Mouse (Mus musculus): Measurements from ENCODE around the gene Cpxm1.
"Not testable (repeated sequence)": the region's sequence is repeated elsewhere in the genome, so short reads cannot be mapped to it uniquely, and the experiment has no call there.

The Cpxm1 gene

GRCm38 (mm10) chr2:130401891-130402290 lies 4.5 kb upstream of the Cpxm1 start:
- no peak for DNase-seq (ENCODE audit: low spot score)

GRCm38 (mm10) chr2:130400046-130400445 lies 2.7 kb upstream of the Cpxm1 start:
- DNase-seq (ENCODE audit: low spot score) = no peak

DNA sequence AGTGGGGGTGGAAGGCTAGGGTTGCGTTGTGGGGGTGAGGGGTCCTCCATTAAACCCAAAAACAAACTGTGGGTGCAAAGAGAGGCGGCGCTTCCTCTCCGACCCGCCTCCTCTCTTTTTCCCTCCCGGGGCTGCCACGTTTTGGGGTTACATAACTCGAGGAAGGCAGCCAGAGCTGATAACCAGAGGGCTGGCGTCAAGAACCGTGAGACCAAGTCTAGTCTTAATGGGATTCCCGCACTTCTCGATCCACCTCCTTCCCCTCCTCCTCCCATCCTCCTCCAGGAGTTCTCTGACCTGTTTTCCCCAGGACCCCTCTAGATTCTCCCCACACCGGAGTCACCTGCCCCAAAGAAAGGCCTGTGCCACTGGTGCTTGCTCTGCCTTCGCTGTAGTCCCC lies 717 bp upstream of the Cpxm1 start:
- no peak for DNase-seq (ENCODE audit: low spot score)

- DNase-seq (ENCODE audit: low spot score) = no peak
These were observed 1.7 kb downstream of the Cpxm1 start for GRCm38 (mm10) chr2:130395696-130396095.

- DNase-seq (ENCODE audit: low spot score) = no peak
These were observed 4.5 kb downstream of the Cpxm1 start for GRCm38 (mm10) chr2:130392836-130393235.

DNA sequence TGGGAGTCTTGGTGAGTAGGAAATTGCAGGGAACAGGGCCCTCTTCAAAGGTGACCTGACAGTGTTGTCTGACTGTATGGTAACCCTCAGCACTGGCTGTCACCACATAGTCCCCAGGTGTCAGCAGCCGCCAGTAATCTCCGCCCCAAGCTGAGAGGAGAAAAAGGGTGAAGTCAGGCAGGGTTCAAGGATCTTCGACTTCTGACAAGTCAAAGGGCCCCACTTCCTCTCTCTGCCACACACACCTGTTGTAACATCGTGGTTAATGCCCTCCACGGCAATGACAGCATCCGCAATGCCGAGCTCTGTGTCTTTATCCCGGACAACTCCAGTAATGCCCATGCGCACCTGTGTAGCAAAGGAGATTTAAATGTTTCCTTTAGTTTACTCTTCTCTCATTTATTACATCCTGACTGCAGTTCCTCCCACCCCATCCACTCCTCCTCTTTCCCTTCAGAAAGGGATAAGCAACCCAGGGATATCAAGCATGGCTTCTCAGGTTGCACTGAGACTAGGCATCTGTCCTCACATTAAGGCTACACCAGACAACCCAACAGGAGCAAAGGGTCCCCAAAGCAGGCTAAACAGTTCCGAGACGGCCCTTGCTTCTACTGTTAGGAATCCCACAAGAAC lies 6.3 kb downstream of the Cpxm1 start:
- no peak for DNase-seq (ENCODE audit: low spot score)

DNA sequence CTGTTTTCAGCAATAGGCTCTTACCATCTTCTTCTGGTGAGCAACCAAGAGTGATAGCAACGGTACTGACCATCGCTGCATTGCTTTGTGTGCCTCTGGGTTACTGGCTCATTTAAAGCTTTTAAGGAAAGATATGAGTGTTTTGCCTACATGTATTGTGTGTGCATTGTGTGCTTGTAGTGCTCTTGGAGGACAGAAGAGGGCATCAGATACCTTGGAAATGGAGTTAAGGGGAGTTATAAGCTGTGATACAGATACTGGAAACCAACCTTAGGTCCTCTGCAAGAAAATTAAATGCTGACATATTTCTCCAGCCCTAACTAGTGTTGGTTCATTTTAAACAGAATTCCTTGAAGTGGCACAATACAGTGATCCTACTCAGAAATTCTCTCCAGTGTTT lies 8.6 kb downstream of the Cpxm1 start:
- DNase-seq (ENCODE audit: low spot score) = no peak

GRCm38 (mm10) chr2:130386212-130386611 lies 11.2 kb downstream of the Cpxm1 start:
- no peak for DNase-seq (ENCODE audit: low spot score)

- no peak for DNase-seq (ENCODE audit: low spot score)
These were observed 13.5 kb downstream of the Cpxm1 start for GRCm38 (mm10) chr2:130383895-130384294.

GRCm38 (mm10) chr2:130383205-130383604 lies 14.2 kb downstream of the Cpxm1 start:
- DNase-seq (ENCODE audit: low spot score) = no peak

GRCm38 (mm10) chr2:130374951-130375350 lies 22.4 kb downstream of the Cpxm1 start:
- DNase-seq (ENCODE audit: low spot score) = no peak

DNA sequence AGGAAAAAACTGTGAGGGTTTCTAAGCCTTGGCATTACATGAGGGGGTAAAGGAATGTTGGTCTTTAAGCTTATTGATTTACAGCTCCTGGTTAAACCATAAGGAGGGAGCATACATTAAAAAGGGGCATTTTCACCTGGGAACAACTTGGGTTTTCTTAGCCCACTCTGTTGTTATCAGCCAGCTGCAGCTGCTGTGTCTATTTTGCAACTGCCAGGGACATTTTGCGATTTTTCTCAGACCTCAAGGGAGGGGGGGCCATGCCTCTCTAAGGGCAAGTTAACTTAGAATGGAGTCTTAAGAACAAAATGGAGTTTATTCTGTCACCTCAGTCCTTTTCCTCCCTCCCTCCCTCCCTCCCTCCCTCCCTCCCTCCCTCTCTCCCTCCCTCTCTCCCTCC lies 24.3 kb downstream of the Cpxm1 start:
- not testable (repeated sequence) for DNase-seq (ENCODE audit: low spot score)

DNA sequence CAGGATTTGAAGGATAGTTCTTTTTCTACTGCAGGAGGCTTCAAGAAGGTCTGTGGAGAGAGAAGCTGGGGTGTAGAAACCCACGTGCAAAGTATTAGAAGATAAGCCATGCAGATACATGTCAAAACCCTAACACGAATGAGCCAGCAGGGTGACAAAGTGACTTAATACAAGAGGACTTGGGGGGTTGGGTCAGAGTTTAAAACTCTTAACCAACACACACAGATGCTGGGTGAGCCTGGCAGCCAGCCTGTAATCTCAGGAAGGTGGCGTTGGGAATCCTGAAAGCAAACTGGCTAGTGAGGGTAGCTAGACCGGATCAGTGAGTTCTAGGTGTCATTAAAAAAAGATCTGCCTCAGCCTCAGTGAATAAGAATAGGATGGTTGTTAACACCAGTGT lies 30.0 kb downstream of the Cpxm1 start:
- DNase-seq (ENCODE audit: low spot score) = no peak

- DNase-seq (ENCODE audit: low spot score) = no peak
These were observed 31.9 kb downstream of the Cpxm1 start for GRCm38 (mm10) chr2:130365211-130366094.

DNA sequence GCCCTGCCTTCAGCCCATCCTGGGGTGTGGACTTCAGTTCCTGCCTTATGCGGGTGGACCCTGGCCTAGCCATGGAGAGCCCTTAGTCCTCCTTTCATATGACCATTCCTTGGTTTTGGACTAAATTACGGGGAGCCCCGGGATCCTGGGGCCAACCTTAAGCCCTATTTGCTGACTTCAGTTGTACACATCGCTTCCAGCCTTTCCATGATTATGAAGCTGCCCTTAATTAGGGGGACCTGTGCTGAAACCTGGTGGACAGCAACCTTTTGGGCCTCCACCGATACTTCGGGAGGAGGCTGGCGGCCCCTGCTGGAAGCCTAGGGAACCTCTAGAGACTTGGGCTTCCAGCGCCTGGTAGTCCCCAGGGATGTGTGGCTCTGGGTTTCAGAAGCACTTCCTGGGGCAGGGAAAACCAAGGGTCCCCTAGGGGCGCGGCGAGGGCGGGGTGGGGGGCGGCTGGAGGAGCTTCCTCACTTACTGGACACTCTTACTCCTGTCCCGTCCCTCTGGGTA lies 34.8 kb downstream of the Cpxm1 start:
- DNase-seq (ENCODE audit: low spot score) = no peak

- no peak for DNase-seq (ENCODE audit: low spot score)
These were observed 38.5 kb downstream of the Cpxm1 start for GRCm38 (mm10) chr2:130358852-130359251.

DNA sequence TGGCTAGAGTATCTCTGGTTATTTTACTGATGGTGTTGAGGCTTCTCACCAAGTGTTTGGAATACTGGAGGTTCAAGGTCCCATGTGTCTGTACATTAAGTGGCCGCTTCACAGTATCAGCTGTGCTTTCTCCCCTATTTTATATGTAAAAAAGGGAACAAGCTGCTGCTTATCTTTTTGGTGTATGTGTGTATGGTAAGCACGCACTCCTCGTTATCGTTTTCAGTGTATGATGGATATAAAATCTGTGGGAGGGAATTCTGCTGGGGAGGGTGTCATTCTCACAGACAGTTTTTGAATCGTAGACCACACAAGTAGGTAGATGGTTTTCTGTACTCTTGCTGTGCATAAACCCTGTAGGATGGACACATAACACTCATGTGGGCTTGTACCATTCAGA lies 39.8 kb downstream of the Cpxm1 start:
- DNase-seq (ENCODE audit: low spot score) = no peak

GRCm38 (mm10) chr2:130353889-130354288 lies 43.5 kb downstream of the Cpxm1 start:
- no peak for DNase-seq (ENCODE audit: low spot score)

GRCm38 (mm10) chr2:130353411-130353810 lies 44.0 kb downstream of the Cpxm1 start:
- no peak for DNase-seq (ENCODE audit: low spot score)

DNA sequence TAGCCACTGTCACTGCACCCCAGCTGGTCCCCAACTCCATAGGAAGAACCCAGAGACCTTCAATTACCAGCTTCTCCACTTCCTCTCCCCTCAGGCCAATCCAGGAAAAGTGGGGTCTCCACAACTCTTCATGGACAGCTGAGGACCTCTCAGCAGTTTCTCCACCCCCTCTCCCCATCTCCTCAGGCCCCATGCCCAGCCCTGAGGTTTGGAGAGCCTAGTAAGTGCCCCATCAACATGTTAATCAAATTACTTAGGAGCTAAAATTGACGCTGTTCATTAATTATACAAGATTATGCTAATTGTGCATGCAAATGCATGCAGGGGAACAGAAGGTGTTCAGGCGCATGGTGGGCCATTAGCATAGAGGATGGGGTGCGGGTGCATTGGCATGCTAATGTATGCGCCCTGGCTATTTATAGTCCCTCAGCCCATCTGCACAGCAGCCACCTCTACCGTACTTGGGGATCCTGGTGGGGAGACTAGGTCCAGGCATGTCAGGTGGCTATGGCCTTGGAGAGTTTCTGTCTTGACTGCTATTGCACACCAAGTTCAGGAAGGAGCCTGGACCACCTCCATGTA lies 45.5 kb downstream of the Cpxm1 start:
- no peak for DNase-seq (ENCODE audit: low spot score)

- no peak for DNase-seq (ENCODE audit: low spot score)
These were observed 47.0 kb downstream of the Cpxm1 start for GRCm38 (mm10) chr2:130350376-130350775.

GRCm38 (mm10) chr2:130341220-130341580 lies 56.2 kb downstream of the Cpxm1 start:
- no peak for DNase-seq (ENCODE audit: low spot score)
